Mouse (Mus musculus) skeletal muscle tissue, adult 2 months (tissue): ENCODE data around the gene Syap1.
A peak's percentile ranks its signal among the peaks of the same experiment; 100 is the strongest.
"Not testable (repeated sequence)": the region's sequence is repeated elsewhere in the genome, so short reads cannot be mapped to it uniquely, and the experiment has no call there.

ENCODE experiments used
- DNase-seq: peaks from one replicate; pipeline ENCODE4 v3.0.0-alpha.2; 2012; ENCODE audit warnings: low read depth, low spot score

The Syap1 gene

DNA sequence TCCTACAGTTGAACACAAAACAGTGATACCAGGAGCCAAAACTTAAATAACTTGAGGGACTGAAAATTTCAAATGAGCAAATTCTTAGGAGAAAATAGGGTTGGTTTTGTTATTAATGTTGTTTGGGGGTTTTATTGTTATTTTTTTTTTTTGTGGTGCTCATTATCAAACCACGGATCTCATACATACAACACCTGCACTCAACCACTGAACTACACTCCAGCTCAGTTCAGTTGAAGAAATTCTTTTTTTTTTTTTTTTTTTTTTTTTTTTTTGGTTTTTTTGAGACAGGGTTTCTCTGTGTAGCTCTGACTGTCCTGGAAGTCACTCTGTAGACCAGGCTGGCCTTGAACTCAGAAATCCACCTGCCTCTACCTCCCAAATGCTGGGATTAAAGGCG is 57.9 kb downstream of the Syap1 start:
- not testable (repeated sequence) for DNase-seq

- DNase-seq, result no peak
Measured at GRCm38 (mm10) chrX:162829741-162830140, 58.5 kb downstream of the Syap1 start.

DNA sequence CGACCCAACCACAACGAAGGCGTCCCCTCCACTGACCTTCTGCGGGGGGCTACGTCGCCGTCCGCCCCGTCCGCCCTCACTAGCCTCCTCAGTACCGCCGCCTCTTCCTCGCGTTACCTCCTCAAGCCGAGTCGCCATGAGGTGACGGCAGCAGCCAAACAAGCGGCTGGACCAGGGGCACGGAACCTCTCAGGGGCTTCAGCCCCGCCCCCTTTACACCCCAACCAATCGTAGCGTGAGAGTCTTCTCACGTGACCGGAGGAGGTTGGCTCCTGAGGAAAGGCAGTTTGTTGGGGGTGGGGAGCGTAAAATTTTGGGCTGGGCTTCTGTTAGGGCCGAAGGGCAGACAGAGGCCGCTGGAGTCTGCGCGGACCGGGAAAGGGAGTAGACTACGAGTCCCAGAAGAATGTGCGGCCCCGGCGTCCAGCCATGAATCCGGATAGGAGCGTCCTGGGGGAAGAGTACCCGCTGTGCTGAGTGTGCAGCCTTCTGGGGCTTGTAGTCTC is 59.0 kb downstream of the Syap1 start, which contains the start of gene Txlng:
Txlng (minus strand) TSS at position 252 of the 506 bp plus-strand sequence.
- peak; percentile 96 for DNase-seq

DNA sequence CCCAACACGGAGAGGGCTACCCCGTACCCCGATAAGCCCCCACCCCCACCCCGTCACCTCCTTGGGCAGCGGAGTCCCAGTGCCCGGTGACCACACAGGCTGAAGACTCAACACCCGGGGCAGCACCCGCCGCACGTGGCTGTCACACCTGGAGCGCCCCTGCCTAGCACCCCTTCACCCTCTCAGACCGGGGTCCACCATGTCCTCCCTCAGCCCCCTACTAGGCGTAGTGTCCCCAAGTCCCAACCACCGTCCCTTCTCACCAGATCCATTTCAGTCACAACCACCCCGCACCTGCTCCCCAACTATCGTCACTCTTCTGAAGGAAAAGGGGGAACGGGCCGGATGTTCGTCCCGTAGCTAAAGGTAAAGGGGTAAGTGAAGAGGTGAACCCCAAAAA is 59.5 kb downstream of the Syap1 start:
- DNase-seq, result no peak

- peak; percentile 5 for DNase-seq
Measured at GRCm38 (mm10) chrX:162828016-162828415, 60.2 kb downstream of the Syap1 start.
